Comparison of ENCODE assay signal across 8 mouse cellular contexts in genomic region chr16:95605304-95605703, GRCm38 (mm10). TPM values are rescaled to one million over a fixed set of nuclear protein-coding genes. Genes with fewer than 3 reads are reported as not detected.
DNase-seq lines count a peak whose midpoint lies in the region; ATAC-seq lines count a peak whose summit lies in the region.

No protein-coding gene starts in this region.

- DNase-seq in midbrain, embryonic 14.5 days = peak; percentile 63
- DNase-seq in c-Kit-negative CD71-positive TER-119-positive erythroid progenitor cells, embryonic 14.5 days (ENCODE audit: low read depth, low spot score) = peak; percentile 17
- peak; percentile 17 to 90 for DNase-seq in frontal cortex, adult 2 months (ENCODE audit: extremely low spot score in 1 of 2, low spot score in 1 of 2)
- DNase-seq in kidney, postnatal 36 days = peak; percentile 50 to 92
- peak; percentile 45 to 49 for DNase-seq in right cerebral cortex, postnatal 36 days (ENCODE audit: low spot score in 2 of 2)
- DNase-seq in urinary bladder, postnatal 4 days (ENCODE audit: low spot score in 2 of 2) = peak; percentile 52 to 83

- 32% methylated on average over 7 of the region's 7 CpGs for WGBS in midbrain, embryonic 14.5 days
- 31% methylated on average over 7 of the region's 7 CpGs for WGBS in midbrain, embryonic 16.5 days
- WGBS in lung, embryonic 16.5 days = 22% methylated on average over 7 of the region's 7 CpGs

- no peak overlapping the region for H3K9ac ChIP-seq in midbrain, embryonic 14.5 days (replicated peaks; ENCODE audit: low read length)
- no peak overlapping the region for H3K9ac ChIP-seq in midbrain, embryonic 16.5 days (ENCODE audit: low read depth, low read length)
- H3K9ac ChIP-seq in lung, embryonic 16.5 days (ENCODE audit: low read length) = no peak overlapping the region

- no peaks in the 10 kb centered on the region for H3K27me3 ChIP-seq in midbrain, embryonic 14.5 days (ENCODE audit: control insufficient read depth, insufficient read depth, low read length)
- H3K27me3 ChIP-seq in midbrain, embryonic 16.5 days (ENCODE audit: control insufficient read depth, insufficient read depth, low read depth, low read length) = no peaks in the 10 kb centered on the region
- H3K27me3 ChIP-seq in lung, embryonic 16.5 days (ENCODE audit: control insufficient read depth, insufficient read depth, low read depth, low read length) = no peaks in the 10 kb centered on the region

- no peaks in the 10 kb centered on the region for H3K36me3 ChIP-seq in midbrain, embryonic 14.5 days (ENCODE audit: control insufficient read depth, insufficient read depth, low read length)
- H3K36me3 ChIP-seq in midbrain, embryonic 16.5 days (ENCODE audit: control insufficient read depth, insufficient read depth, low read length) = no peaks in the 10 kb centered on the region
- no peaks in the 10 kb centered on the region for H3K36me3 ChIP-seq in lung, embryonic 16.5 days (ENCODE audit: control insufficient read depth, insufficient read depth, low read length)

- no peaks in the 10 kb centered on the region for H3K9me3 ChIP-seq in midbrain, embryonic 14.5 days (ENCODE audit: control insufficient read depth, low read length)
- no peaks in the 10 kb centered on the region for H3K9me3 ChIP-seq in midbrain, embryonic 16.5 days (replicated peaks; ENCODE audit: control insufficient read depth, low read length, poor library complexity, severe bottlenecking)
- H3K9me3 ChIP-seq in lung, embryonic 16.5 days (ENCODE audit: control insufficient read depth, low read length) = no peaks in the 10 kb centered on the region

- no peak overlapping the region for H3K4me3 ChIP-seq in midbrain, embryonic 14.5 days (replicated peaks; ENCODE audit: low read depth, low read length)
- H3K4me3 ChIP-seq in midbrain, embryonic 16.5 days (ENCODE audit: low read depth, low read length) = no peak overlapping the region
- no peak overlapping the region for H3K4me3 ChIP-seq in lung, embryonic 16.5 days (ENCODE audit: low read length)

- no peak overlapping the region for H3K27ac ChIP-seq in midbrain, embryonic 14.5 days (replicated peaks; ENCODE audit: low read depth, low read length)
- no peak overlapping the region for H3K27ac ChIP-seq in midbrain, embryonic 16.5 days (ENCODE audit: low read length)
- H3K27ac ChIP-seq in lung, embryonic 16.5 days (ENCODE audit: low read length) = no peak overlapping the region

- no peak for ATAC-seq in midbrain, embryonic 14.5 days (ENCODE audit: low FRiP score, low TSS enrichment)
- ATAC-seq in midbrain, embryonic 16.5 days = no peak
- 0 out of 2 replicates have a peak, but pooled peaks have one; percentile 31 for ATAC-seq in lung, embryonic 16.5 days (ENCODE audit: low read depth)

- no peak overlapping the region for H3K4me2 ChIP-seq in midbrain, embryonic 14.5 days (ENCODE audit: low read length)
- H3K4me2 ChIP-seq in midbrain, embryonic 16.5 days (ENCODE audit: low read length) = no peak overlapping the region
- no peak overlapping the region; the same call in 1 of the 2 replicates for H3K4me2 ChIP-seq in lung, embryonic 16.5 days (ENCODE audit: low read depth, low read length)

- H3K4me1 ChIP-seq in midbrain, embryonic 14.5 days (ENCODE audit: control insufficient read depth, insufficient read depth, low read length) = peaks cover 11% of the 10 kb centered on the region; the same call in 1 of the 2 replicates
- H3K4me1 ChIP-seq in midbrain, embryonic 16.5 days (ENCODE audit: control insufficient read depth, insufficient read depth, low read length) = no peaks in the 10 kb centered on the region
- peaks cover 11% of the 10 kb centered on the region; the same call in 1 of the 2 replicates for H3K4me1 ChIP-seq in lung, embryonic 16.5 days (replicated peaks; ENCODE audit: control insufficient read depth, insufficient read depth, low read length)

RNA-seq across cellular contexts. Expression of gene Erg, which starts 18.9 kb away (rescaled TPM):
- polyA plus RNA-seq in midbrain, embryonic 14.5 days (2014; fragmentation: Nextera tagmentation; extraction: Ambion mirVana) = 0.40 and 1.3 TPM in 2 replicates
- polyA plus RNA-seq in midbrain, embryonic 16.5 days (2015; fragmentation: Nextera tagmentation; extraction: Ambion mirVana) = 1.3 and 1.4 TPM in 2 replicates
- 5.7 and 7.2 TPM in 2 replicates for polyA plus RNA-seq in frontal cortex, adult 2 months (2012; rRNA removed)
- 11.7 and 11.9 TPM in 2 replicates for polyA plus RNA-seq in lung, embryonic 16.5 days (2015; fragmentation: Nextera tagmentation; extraction: Ambion mirVana)

Comparison
In these comparisons a context has a peak if more than half of its experiments do, and no peak if none do; other contexts are left out.
1. DNase-seq: peak in every context shown above with its lines; median percentile 71 in kidney, postnatal 36 days; 68 in urinary bladder, postnatal 4 days; 63 in midbrain, embryonic 14.5 days; 54 in frontal cortex, adult 2 months; 47 in right cerebral cortex, postnatal 36 days; 17 in c-Kit-negative CD71-positive TER-119-positive erythroid progenitor cells, embryonic 14.5 days.